Comparison of ENCODE assay signal across 11 mouse cellular contexts in genomic region chr7:34438903-34439302, GRCm38 (mm10). TPM values are rescaled to one million over a fixed set of nuclear protein-coding genes. Genes with fewer than 3 reads are reported as not detected.
DNase-seq lines count a peak whose midpoint lies in the region; ATAC-seq and TF ChIP-seq lines count a peak whose summit lies in the region.
"Had no signal": no experiment of that assay in that cellular context is flagged by ENCODE, and none has a peak within 500 bp of the region (broad histone marks: within the 10 kb centered on the region; RNA-seq: fewer than 3 reads in every experiment).

No protein-coding gene starts in this region.

- H3K27ac ChIP-seq in heart, embryonic 12.5 days (ENCODE audit: poor library complexity, severe bottlenecking): no peak overlapping the region
- H3K27ac ChIP-seq in liver, postnatal 0 days (ENCODE audit: low read depth): no peak overlapping the region
- H3K27ac ChIP-seq: heart, embryonic 15.5 days; limb, embryonic 15.5 days; neural tube, embryonic 12.5 days had no signal

- H3K36me3 ChIP-seq in heart, embryonic 12.5 days: no peaks in the 10 kb centered on the region
- H3K36me3 ChIP-seq in liver, postnatal 0 days (replicated peaks; ENCODE audit: insufficient read depth, low read length): no peaks in the 10 kb centered on the region
- H3K36me3 ChIP-seq: heart, embryonic 15.5 days; limb, embryonic 15.5 days; neural tube, embryonic 12.5 days had no signal

- DNase-seq in heart, adult 8-10 months (ENCODE audit: low spot score): peak; percentile 20
- no peak for DNase-seq in liver, postnatal 0 days
- DNase-seq in liver: no peak
- DNase-seq in brain, embryonic 14.5 days (ENCODE audit: low read depth): peak; percentile 71
- DNase-seq in retina, embryonic 14.5 days (ENCODE audit: low spot score): peak; percentile 80
- no peak for DNase-seq in urinary bladder, adult 2 months (ENCODE audit: low spot score)
- DNase-seq in gastrocnemius, postnatal 4 days (ENCODE audit: low spot score in 2 of 2): no peak

- no peaks in the 10 kb centered on the region for H3K9me3 ChIP-seq in heart, embryonic 12.5 days (replicated peaks)
- no peaks in the 10 kb centered on the region for H3K9me3 ChIP-seq in liver, postnatal 0 days (ENCODE audit: low read length)
- H3K9me3 ChIP-seq: heart, embryonic 15.5 days; limb, embryonic 15.5 days; neural tube, embryonic 12.5 days had no signal

- peaks cover 4% of the 10 kb centered on the region; the same call in 1 of the 2 replicates for H3K27me3 ChIP-seq in heart, embryonic 12.5 days (replicated peaks)
- H3K27me3 ChIP-seq in liver, postnatal 0 days (ENCODE audit: insufficient read depth, low read length): no peaks in the 10 kb centered on the region
- H3K27me3 ChIP-seq: heart, embryonic 15.5 days; limb, embryonic 15.5 days; neural tube, embryonic 12.5 days had no signal

- peak; percentile 52 for TF ChIP-seq CTCF in liver, postnatal 0 days (IDR thresholded peaks at IDR 0.05; ENCODE audit: low read depth)
- TF ChIP-seq CTCF in brain, embryonic 14.5 days (IDR thresholded peaks at IDR 0.05; ENCODE audit: borderline replicate concordance, extremely low read depth, insufficient read depth, insufficient read length): no peak

- no peak overlapping the region for H3K9ac ChIP-seq in heart, embryonic 12.5 days
- H3K9ac ChIP-seq in liver, postnatal 0 days (replicated peaks): no peak overlapping the region
- H3K9ac ChIP-seq: heart, embryonic 15.5 days; limb, embryonic 15.5 days; neural tube, embryonic 12.5 days had no signal

- no peak for TF ChIP-seq POLR2A in brain, embryonic 14.5 days (IDR thresholded peaks at IDR 0.05; ENCODE audit: borderline replicate concordance, extremely low read depth, insufficient read depth, insufficient read length, poor library complexity, severe bottlenecking)

- ATAC-seq in heart, embryonic 12.5 days (ENCODE audit: insufficient number of reproducible peaks, low FRiP score): no peak
- ATAC-seq in liver, postnatal 0 days: no peak

- H3K4me1 ChIP-seq in heart, embryonic 12.5 days (replicated peaks): no peaks in the 10 kb centered on the region
- H3K4me1 ChIP-seq in liver, postnatal 0 days (ENCODE audit: insufficient read depth): no peaks in the 10 kb centered on the region
- H3K4me1 ChIP-seq: heart, embryonic 15.5 days; limb, embryonic 15.5 days; neural tube, embryonic 12.5 days had no signal

- WGBS in heart, embryonic 12.5 days: 34% methylated on average over 6 of the region's 6 CpGs
- 42% methylated on average over 6 of the region's 6 CpGs for WGBS in liver, postnatal 0 days (ENCODE audit: insufficient replicate concordance)

- no peak for TF ChIP-seq EP300 in liver, postnatal 0 days (IDR thresholded peaks at IDR 0.05; ENCODE audit: low read depth)

- no peak overlapping the region for H3K4me2 ChIP-seq in heart, embryonic 12.5 days
- H3K4me2 ChIP-seq in liver, postnatal 0 days (ENCODE audit: low read depth, low read length): no peak overlapping the region
- H3K4me2 ChIP-seq: heart, embryonic 15.5 days; limb, embryonic 15.5 days; neural tube, embryonic 12.5 days had no signal

- no peak overlapping the region for H3K4me3 ChIP-seq in heart, embryonic 12.5 days
- no peak overlapping the region for H3K4me3 ChIP-seq in liver, postnatal 0 days (ENCODE audit: low read depth, low read length)
- H3K4me3 ChIP-seq: heart, embryonic 15.5 days; limb, embryonic 15.5 days; neural tube, embryonic 12.5 days had no signal

RNA-seq across cellular contexts. Expression of gene Lsm14a, which starts 45.8 kb away (rescaled TPM):
- total RNA-seq in heart, adult 8-10 months (2022): 10 to 100 TPM; 82.0 to 92.4 (median 85.0) TPM
- polyA plus RNA-seq in heart, embryonic 12.5 days (2016; fragmentation: Nextera tagmentation; extraction: Ambion mirVana): 80.3 and 82.9 TPM in 2 replicates
- polyA plus RNA-seq in liver, postnatal 0 days (2015; fragmentation: Nextera tagmentation; extraction: Ambion mirVana): 30.3 and 31.2 TPM in 2 replicates
- 68.7 and 83.9 TPM in 2 replicates for polyA plus RNA-seq in brain, embryonic 14.5 days (2012; rRNA removed)
- 61.6 and 77.2 TPM in 2 replicates for polyA plus RNA-seq in urinary bladder, adult 2 months (2012; rRNA removed)
- total RNA-seq in gastrocnemius, postnatal 4 days (2021): 100 to 1,000 TPM in 1 of 2 experiments, 10 to 100 TPM in 1; 97.5 to 117 TPM

Comparison
In these comparisons a context has a peak if more than half of its experiments do, and no peak if none do; other contexts are left out.
1. DNase-seq: peak in heart, adult 8-10 months (single experiment), brain, embryonic 14.5 days (single experiment) and retina, embryonic 14.5 days (single experiment); none in liver, postnatal 0 days (single experiment), liver (single experiment), urinary bladder, adult 2 months (single experiment) and gastrocnemius, postnatal 4 days (0 of 2).